Mouse (Mus musculus) erythroblast, adult 5-6 weeks (primary cell): ENCODE results near the gene Gm16253. TPM values are rescaled to one million over a fixed set of nuclear protein-coding genes. Genes with fewer than 3 reads are reported as not detected.
"Not testable (repeated sequence)": the region's sequence is repeated elsewhere in the genome, so short reads cannot be mapped to it uniquely, and the experiment has no call there.

ENCODE experiments used
- ATAC-seq: replicated peaks from 2 replicates; pipeline ENCODE4 v1.8.0; 2016; ENCODE audit warnings: moderate number of reproducible peaks, mild to moderate bottlenecking, moderate TSS enrichment, inconsistent platforms; ENCODE audit not compliant: poor library complexity, low FRiP score, severe bottlenecking
- total RNA-seq, 2 experiments: library from RNA; stranded (forward) in 1 of 2; stranded (reverse) in 1 of 2; fragments of 150-400 nt in 1 of 2; fragments of 200-764, 138-1000 nt in 1 of 2; gene quantifications; 2 replicates each; pipeline versions ENCODE4 v1.2.3 to v1.2.4; 2015 to 2017; ENCODE audit warnings: low replicate concordance in 2 of 2

Gene Gm16253
- total RNA-seq, 2 experiments from 2014 or later, result not detected

DNA sequence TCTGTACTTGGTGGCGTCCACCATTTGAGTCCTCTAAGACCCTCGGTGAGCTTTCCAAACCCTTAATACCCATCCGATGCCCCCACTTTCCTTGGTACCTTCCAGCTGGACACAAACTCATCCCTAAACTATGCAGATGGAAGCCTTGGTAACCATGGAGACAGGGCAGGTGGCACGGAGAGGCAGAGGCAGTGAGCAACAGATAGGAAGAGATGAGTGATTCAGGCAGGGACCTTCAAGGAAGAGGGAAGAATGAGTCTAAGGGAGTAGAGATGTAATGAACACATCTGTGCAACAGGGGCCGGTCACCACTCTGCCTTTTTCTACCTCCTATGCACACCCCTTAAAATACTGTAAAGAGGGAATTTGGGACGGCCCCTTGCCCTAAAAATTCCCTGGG lies 18.9 kb downstream of the Gm16253 start:
- ATAC-seq, result no peak

GRCm38 (mm10) chr3:96596228-96596707 lies 19.5 kb downstream of the Gm16253 start, which contains the start of gene Ankrd34a:
TSS of gene Ankrd34a (plus strand) at chr3:96596636.
- ATAC-seq, result no peak

GRCm38 (mm10) chr3:96596855-96597254 lies 20.1 kb downstream of the Gm16253 start:
- no peak for ATAC-seq

DNA sequence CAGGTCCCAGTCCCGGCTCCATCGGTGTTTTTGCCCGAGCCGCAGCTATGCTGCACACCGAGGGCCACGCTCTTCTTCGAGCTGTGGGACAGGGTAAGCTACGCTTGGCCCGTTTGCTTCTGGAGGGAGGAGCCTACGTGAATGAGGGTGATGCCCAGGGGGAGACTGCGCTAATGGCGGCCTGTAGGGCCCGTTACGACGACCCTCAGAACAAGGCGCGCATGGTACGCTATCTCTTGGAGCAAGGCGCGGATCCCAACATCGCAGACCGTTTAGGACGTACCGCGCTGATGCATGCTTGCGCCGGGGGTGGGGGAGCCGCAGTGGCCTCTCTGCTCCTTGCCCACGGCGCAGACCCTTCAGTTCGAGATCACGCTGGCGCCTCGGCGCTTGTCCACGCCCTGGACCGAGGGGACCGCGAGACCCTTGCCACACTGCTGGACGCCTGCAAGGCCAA lies 20.7 kb downstream of the Gm16253 start:
- ATAC-seq, result no peak

DNA sequence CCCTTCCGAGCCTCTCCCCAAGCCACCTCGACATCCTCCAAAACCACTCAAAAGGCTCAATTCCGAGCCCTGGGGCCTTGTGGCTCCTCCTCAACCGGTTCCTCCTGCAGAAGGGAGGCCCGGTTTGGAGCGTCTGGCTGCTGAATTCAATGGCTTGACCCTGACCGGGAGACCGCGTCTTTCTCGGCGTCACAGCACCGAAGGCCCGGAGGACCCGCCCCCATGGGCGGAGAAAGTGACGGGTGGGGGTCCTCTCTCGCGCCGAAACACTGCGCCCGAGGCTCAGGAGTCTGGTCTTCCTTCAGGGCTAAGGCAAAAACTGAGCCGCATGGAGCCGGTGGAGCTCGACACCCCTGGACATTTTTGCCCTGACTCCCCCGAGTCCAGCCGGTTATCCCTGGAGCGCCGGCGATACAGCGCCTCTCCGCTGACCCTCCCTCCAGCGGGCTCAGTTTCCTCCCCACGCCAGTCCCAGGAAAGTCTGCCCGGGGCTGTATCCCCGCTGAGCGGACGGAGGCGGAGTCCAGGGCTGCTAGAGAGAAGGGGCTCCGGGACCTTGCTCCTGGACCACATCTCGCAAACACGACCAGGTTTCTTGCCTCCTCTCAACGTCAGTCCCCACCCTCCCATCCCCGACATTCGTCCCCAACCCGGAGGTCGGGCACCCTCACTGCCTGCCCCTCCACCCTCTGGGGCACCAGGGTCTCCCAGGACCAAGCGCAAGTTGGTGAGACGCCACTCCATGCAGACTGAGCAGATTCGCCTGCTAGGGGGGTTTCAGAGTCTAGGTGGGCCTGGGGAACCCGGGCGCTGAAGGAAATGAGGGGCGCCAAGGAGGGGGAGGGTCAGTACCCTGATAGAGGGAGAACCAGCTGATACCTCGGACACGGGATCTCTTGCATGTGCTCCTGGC lies 21.6 kb downstream of the Gm16253 start:
- ATAC-seq, result no peak

GRCm38 (mm10) chr3:96599069-96599393 lies 22.2 kb downstream of the Gm16253 start:
- ATAC-seq, result no peak

GRCm38 (mm10) chr3:96599411-96599810 lies 22.6 kb downstream of the Gm16253 start:
- no peak for ATAC-seq

GRCm38 (mm10) chr3:96600639-96601250 lies 24.0 kb downstream of the Gm16253 start, which contains the start of gene Lix1l:
TSS of gene Lix1l (plus strand) at chr3:96601149.
- ATAC-seq, result 0 out of 2 replicates have a peak, but pooled peaks have one; percentile 40

DNA sequence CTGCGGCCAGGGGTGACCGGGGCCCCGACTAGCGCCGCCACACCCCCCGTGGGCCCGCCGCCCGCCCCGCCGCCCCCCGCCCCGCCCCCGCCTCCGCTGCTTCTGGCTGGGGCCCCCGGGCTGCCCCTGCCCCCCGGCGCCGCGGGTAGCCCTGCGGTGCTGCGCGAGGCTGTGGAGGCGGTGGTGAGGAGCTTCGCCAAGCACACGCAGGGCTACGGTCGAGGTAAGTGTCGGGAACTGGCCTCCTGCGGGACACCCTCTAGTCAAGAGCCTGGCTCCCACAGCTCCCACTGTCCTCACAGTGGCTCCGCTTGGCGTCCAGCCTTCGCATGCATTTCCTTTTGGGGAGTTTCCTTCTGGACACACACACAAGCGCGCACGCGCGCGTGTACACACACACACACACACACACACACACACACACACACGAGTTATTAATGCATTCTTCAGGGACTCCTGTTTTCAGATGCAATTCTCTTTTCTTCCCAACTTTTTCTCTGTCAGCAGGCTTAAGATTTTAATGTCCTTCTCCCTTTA lies 24.5 kb downstream of the Gm16253 start:
- ATAC-seq, result no peak

GRCm38 (mm10) chr3:96601941-96602703 lies 25.3 kb downstream of the Gm16253 start:
- ATAC-seq, result no peak

DNA sequence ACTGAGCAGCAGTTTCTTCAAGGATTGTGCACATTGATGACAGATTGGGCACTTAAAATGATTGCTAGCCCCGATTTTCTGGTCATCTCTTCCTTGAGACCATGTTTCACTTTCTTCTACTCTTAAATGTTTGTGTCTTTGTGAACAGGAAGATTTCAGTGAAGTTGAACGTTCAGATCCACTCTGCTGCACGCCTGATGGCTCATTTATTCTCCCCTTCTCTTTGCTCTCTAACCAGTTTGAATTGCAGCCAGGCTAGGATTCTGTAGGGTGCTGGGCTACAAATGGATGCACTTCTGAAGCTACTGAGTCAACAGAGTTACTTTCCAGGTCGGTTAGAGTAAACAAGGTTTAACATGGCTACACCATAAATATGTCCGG lies 25.9 kb downstream of the Gm16253 start:
- no peak for ATAC-seq

GRCm38 (mm10) chr3:96603311-96603710 lies 26.5 kb downstream of the Gm16253 start:
- ATAC-seq, result no peak

- ATAC-seq, result not testable (repeated sequence)
Measured at GRCm38 (mm10) chr3:96606007-96606406, 29.2 kb downstream of the Gm16253 start.

- ATAC-seq, result no peak
Measured at GRCm38 (mm10) chr3:96606618-96607017, 29.8 kb downstream of the Gm16253 start.

DNA sequence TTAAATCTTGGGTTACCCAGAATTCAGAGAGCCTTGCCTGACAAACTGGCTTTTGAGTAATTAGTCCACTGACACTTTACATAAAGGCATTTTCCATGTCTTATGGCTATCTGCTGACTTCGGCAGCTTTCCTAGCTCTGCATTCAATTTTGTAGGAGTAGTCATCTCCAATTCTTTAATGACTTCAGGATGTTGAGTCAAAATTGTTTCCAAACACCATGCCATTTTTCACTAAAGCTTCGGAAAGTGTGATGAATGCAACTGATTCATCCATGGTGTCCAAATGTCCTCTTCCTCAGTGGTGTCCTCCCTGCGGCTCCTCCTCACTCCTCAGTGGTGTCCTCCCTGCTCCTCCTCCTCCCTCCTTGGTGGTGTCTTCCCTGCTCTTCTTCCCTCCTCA lies 41.2 kb downstream of the Gm16253 start:
- ATAC-seq, result no peak

DNA sequence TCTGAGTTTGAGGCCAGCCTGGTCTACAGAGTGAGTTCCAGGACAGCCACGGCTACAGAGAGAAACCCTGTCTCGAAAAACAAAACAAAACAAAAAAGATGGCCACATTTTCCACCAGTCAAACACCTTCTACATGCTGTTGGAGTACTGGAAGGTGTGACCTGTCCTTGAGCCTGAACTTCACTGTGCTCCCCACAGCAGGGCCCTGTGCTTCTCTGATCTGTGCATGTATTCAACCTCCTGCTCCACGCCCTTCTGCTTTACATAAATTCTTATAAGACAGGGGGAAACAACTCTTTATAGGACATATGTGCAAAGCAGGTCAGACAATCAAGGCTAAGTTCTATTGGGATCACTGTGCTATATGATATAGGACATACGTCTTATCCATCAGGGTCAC lies 46.4 kb downstream of the Gm16253 start:
- ATAC-seq, result no peak

DNA sequence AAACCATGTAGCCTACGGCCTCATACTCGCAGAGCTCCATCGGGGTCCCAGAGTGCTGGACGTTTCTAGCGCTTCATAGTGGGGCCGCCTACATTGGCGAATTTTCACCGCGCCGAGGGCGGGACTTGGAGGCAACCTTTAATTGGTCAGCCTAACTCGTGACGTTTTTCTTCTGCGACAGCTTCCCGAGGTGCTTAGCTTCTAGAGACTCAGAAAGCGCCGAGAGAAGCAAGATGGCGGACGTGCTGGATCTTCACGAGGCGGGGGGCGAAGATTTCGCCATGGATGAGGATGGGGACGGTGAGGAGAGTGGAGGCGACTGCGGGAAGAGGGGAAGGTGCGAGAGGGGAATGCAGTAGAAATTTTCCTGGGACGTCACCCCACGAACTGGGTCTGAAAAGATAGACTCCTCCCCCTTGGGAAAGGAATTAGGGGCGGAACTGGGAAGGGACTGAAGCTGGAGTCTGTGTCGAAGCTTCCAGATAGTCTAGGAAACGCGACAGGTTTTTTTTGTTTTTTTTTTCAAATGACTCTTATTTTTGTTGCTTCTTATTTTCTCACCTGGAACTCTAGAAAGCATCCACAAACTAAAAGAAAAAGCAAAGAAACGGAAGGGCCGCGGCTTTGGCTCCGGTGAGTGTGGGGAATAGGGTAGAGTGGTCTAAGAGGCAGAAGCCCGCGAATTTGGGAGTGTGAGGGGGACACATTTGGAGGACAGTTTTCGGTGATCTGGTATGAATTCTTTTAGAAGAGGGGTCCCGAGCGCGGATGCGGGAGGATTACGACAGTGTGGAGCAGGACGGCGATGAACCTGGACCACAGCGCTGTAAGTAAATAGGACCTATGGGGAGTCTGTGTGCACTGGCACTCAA lies 53.2 kb downstream of the Gm16253 start, which contains the start of gene Rbm8a:
TSS of gene Rbm8a (plus strand) at position 205 of the 872 bp plus-strand sequence.
- ATAC-seq, result peak; percentile 97
